Mouse (Mus musculus) cerebellum, postnatal 4 days (tissue): ENCODE measurements around the gene Fbxl22.
A peak's percentile ranks its signal among the peaks of the same experiment; 100 is the strongest.

Experiments
- DNase-seq, 2 experiments: peaks; one replicate each; pipeline ENCODE4 v3.0.0; 2022; ENCODE audit warnings: low spot score in 2 of 2, mixed read lengths in 1 of 2

The Fbxl22 gene

DNA sequence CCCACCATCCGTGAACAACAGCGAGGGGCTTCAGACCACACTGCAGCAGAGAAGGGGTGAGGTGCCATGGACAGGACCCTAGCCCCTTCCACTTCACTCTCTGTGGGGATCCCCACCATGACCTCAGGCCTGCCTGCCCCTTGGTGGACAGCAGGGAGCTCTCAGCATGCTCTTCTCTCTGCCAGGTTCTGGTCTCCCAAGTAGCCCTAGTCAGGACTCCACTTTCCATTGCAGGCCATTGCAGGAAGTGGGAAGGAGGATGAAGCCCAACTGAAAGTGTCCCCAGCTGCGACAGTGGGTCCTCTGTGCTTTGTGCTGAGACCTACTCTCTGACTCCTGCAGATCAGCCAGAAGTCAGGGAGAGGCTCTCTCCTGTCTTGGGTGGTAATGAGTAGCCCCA is 6.7 kb downstream of the Fbxl22 start:
- DNase-seq = peak in 1 of 2 experiments; percentile 3

- DNase-seq = no peak
Measured at GRCm38 (mm10) chr9:66506424-66506823, 8.0 kb downstream of the Fbxl22 start.

DNA sequence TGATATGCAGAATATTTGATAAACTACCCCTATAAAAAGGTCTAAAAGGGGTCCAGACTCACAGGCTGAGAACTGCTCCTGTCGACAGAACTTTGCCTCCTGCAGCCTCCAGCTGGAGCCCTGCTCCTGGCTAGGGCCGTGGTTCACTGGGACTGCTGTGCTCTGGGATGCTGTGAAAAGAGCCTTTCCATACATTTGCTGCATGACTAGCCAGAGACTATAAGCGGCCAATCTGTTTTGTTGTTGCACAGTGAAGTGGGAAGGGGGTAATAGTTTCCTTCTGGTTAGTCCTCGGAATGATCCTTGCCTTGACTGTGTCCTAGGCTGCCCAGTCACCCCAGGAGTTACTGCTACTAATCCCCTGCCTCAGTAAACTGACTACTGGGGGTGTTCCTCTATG is 8.4 kb downstream of the Fbxl22 start:
- DNase-seq = peak in 1 of 2 experiments; percentile 15

DNA sequence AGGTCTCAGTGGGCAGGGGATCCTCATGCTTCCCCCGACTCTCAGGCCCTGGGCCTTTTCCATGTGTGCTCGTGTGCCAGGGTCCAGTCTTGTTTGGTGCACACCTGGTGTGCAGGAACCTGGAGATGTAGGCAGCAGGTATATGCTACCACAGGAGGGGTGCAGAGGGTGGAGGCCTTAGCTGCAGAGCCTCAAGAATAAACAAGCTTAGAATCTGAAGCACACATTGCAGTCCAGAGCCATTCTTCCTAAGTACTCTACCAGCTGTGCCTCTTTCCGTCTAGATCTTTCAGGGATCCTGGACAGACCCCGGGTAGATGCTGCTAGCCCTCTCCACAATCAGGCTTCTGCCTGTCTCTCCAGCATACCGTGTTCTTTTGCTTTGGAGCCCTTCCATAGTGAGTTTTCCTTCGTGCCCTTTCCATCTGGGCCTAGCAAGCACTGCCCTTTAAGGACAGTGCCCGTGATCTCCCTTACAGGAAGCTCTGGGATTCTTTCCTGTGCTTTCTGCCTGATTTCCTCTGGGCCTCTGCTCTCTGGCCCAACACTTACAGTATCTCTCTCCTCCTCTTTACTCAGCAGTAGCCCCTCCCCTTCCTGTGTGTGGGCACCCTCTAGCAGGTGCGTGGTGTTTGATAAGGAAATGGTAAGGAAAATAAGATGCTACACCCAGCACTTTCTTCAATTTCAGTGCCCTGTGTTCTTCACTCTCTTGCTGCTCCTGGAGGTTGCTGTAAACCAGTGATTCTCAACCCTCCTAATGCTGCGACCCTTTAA is 9.1 kb downstream of the Fbxl22 start:
- no peak for DNase-seq

- DNase-seq = no peak
Measured at GRCm38 (mm10) chr9:66504518-66504917, 9.9 kb downstream of the Fbxl22 start.

GRCm38 (mm10) chr9:66503879-66504411 is 10.4 kb downstream of the Fbxl22 start:
- no peak for DNase-seq

GRCm38 (mm10) chr9:66501248-66501647 is 13.1 kb downstream of the Fbxl22 start:
- DNase-seq = no peak

GRCm38 (mm10) chr9:66493992-66494391 is 20.4 kb downstream of the Fbxl22 start:
- no peak for DNase-seq

DNA sequence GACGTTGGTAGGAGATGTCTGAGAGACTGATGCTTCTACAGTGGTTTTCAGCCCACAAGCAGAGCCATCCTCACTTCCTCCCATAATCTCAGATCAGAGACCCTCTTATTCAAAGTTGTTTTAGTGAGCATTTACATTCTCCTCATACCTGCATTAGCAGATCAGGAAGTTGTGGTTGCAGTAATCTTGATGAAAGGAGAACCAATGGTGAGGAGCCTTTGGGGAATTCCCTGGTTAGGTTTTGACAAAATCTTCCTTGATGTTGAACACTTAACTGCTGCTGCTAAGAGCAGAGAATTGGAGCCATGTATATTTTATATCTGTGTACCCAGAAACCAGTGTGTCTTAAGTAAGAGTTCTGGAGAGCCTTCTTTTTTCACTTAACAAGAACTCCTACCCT is 22.0 kb downstream of the Fbxl22 start:
- DNase-seq = no peak

- DNase-seq = no peak
Measured at GRCm38 (mm10) chr9:66488786-66489185, 25.6 kb downstream of the Fbxl22 start.

DNA sequence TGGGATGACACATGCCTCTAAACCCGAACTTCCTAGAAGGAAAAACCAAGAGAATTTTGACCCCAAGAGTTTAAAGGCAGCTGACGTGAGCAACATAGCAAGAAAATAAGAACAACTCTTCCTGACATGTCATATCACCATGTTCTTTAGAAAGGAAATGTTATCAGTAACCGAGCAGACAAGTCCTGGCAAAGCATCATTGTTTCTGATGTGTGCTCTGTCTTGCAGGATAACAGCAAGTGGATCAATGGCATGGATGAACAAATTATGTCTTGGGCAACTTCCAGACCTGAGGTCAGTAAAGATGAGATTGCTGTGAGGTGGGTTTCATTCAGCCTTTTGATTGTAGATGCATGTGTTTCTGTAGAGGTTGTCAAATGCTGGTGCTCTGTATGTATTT is 31.0 kb downstream of the Fbxl22 start:
- DNase-seq = no peak

GRCm38 (mm10) chr9:66477785-66478184 is 36.6 kb downstream of the Fbxl22 start:
- no peak for DNase-seq

DNA sequence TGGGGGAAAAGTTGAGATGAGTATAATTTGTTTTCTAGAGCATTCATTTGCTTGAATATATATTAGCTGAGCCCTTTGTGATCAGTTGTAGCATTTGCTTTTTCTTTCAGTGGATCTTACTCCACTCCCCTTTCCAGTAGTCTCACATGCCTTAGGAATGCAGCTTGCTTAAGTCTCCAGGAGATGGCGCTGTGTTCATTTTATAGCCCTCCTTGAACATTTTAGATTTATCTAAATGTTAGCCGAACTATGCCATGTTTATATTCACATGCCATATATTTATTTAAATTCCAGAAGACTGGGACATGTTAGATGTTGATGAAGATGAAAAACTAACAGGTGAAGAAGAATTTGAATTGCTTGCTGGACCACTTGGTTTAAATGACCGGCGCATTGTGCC is 49.3 kb downstream of the Fbxl22 start:
- DNase-seq = peak in 1 of 2 experiments; percentile 7
